Mouse (Mus musculus) lung, postnatal 0 days (tissue): ENCODE measurements around the gene Myo1e.

Experiments
- CTCF ChIP-seq: IDR thresholded peaks from 2 replicates; pipeline ENCODE4 v1.5.1; 2016; ENCODE audit warnings: antibody characterized with exemption, mild to moderate bottlenecking
- EP300 ChIP-seq: IDR thresholded peaks from 2 replicates; pipeline ENCODE4 v1.6.1; 2016; ENCODE audit warnings: antibody characterized with exemption, mild to moderate bottlenecking, control low read depth

DNA sequence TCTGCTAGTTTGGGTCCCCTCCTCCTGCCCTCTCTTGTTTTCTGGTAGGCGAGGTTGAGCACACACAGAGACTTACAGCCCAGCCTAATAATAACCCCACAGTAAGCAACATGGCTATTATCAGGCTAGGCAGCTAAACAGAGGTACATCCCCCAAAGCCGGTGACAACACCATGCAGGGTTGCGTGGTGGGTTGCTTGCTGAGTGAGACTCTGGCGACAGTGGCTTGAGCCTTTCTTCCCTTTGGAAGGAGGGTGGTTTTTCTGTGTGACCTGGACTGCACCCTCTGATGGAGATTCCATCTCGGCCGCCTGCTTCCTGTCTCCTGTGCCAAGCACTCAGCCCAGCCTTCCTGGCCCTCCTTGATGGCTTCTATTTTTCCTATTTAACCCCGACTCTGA lies 56.6 kb downstream of the Myo1e start:
- TF ChIP-seq EP300 (no peak), CTCF (no peak)
